Mouse (Mus musculus) lung, embryonic 14.5 days (tissue): ENCODE results near the gene Nrde2. TPM values are rescaled to one million over a fixed set of nuclear protein-coding genes. Genes with fewer than 3 reads are reported as not detected.

ENCODE experiments used
- ATAC-seq: fragments of 200-750 bp; cut with Nextera tagmentation; 2 replicates; pipeline ENCODE4 v1.8.0; 2017; ENCODE audit warnings: mild to moderate bottlenecking, moderate TSS enrichment, moderate library complexity; ENCODE audit not compliant: insufficient read depth
- DNase-seq: peaks from one replicate; pipeline ENCODE4 v3.0.0-alpha.2; 2015
- H3K27ac ChIP-seq: fragments of 300-500 bp; sonication (generic); 2 replicates; pipeline ENCODE4 v1.5.1; 2014; ENCODE audit warnings: low read depth, mild to moderate bottlenecking, moderate library complexity
- H3K27me3 ChIP-seq: fragments of 300-500 bp; sonication (generic); 2 replicates; pipeline ENCODE4 v1.6.1; 2014; ENCODE audit warnings: low read length, control low read depth; ENCODE audit not compliant: insufficient read depth
- H3K36me3 ChIP-seq: fragments of 300-500 bp; sonication (generic); 2 replicates; pipeline ENCODE4 v1.6.1; 2014; ENCODE audit warnings: control low read depth; ENCODE audit not compliant: insufficient read depth
- H3K4me1 ChIP-seq: fragments of 300-500 bp; sonication (generic); 2 replicates; pipeline ENCODE4 v1.6.1; 2014; ENCODE audit warnings: antibody characterized with exemption, control low read depth; ENCODE audit not compliant: insufficient read depth
- H3K4me2 ChIP-seq: fragments of 300-500 bp; sonication (generic); 2 replicates; pipeline ENCODE4 v1.6.1; 2014; ENCODE audit warnings: mild to moderate bottlenecking
- H3K4me3 ChIP-seq: fragments of 300-500 bp; sonication (generic); 2 replicates; pipeline ENCODE4 v1.5.1; 2014; ENCODE audit warnings: low read depth, low read length
- H3K9ac ChIP-seq: fragments of 300-500 bp; sonication (generic); 2 replicates; pipeline ENCODE4 v1.6.1; 2014
- H3K9me3 ChIP-seq: fragments of 300-500 bp; sonication (generic); 2 replicates; pipeline ENCODE4 v1.6.1; 2016; ENCODE audit warnings: low read depth, low read length, control low read depth
- CTCF ChIP-seq: IDR thresholded peaks from 2 replicates; pipeline ENCODE4 v1.5.1; 2016; ENCODE audit warnings: antibody characterized with exemption, low read depth
- WGBS: fragments of 180-500 bp; shearing (Covaris S2); extraction: QIAGEN DNeasy Blood & Tissue Kit; methylation state at CpG from one replicate; pipeline ENCODE4 v1.1.7; 2014; 5-methylcytosine and 5-hydroxymethylcytosine counted together
- polyA plus RNA-seq: library from polyadenylated mRNA; unstranded; fragments of >200 nt; fragmentation: Nextera tagmentation; extraction: Ambion mirVana; gene quantifications from 2 replicates; pipeline ENCODE4 v1.2.1, GENCODE M21; 2014

Nrde2 gene
- polyA plus RNA-seq, result 14.5 and 16.7 TPM in 2 replicates

- Histone ChIP-seq H3K27ac (peak within 1 kb of the TSS; percentile 1; the same call in 1 of the 2 replicates), H3K9me3 (no peaks in the 10 kb centered on the region), H3K27me3 (no peaks in the 10 kb centered on the region), H3K4me2 (peak within 1 kb of the TSS; percentile 80), H3K4me3 (peak within 1 kb of the TSS; percentile 44), H3K36me3 (0 out of 2 replicates have a peak, but pooled peaks cover 10% of the 10 kb centered on the region), H3K9ac (peak within 1 kb of the TSS; percentile 56), H3K4me1 (no peaks in the 10 kb centered on the region)
- peak; percentile 96 for DNase-seq
- 0% methylated on average over 26 of the region's 26 CpGs for WGBS
- 0 out of 2 replicates have a peak, but pooled peaks have one; percentile 5 for TF ChIP-seq CTCF
- peak; percentile 99 for ATAC-seq
Measured at GRCm38 (mm10) chr12:100159261-100159975, at the start of gene Nrde2. TSS of gene Nrde2 (minus strand) at chr12:100159653.

GRCm38 (mm10) chr12:100206926-100207325, 47.5 kb upstream of the Nrde2 start:
- no peaks in the 10 kb centered on the region for H3K27me3 ChIP-seq
- WGBS, result 85% methylated on average over 5 of the region's 5 CpGs
- no peak for ATAC-seq
- TF ChIP-seq CTCF, result no peak
- H3K36me3 ChIP-seq, result peaks cover 79% of the 10 kb centered on the region
- 0 out of 2 replicates have a peak, but pooled peaks cover 4% of the 10 kb centered on the region for H3K4me1 ChIP-seq
- H3K4me2 ChIP-seq, result no peak overlapping the region
- H3K9me3 ChIP-seq, result no peaks in the 10 kb centered on the region
- H3K9ac ChIP-seq, result no peak overlapping the region
- DNase-seq, result no peak
- H3K4me3 ChIP-seq, result no peak overlapping the region
- no peak overlapping the region for H3K27ac ChIP-seq

GRCm38 (mm10) chr12:100206521-100206920, 47.1 kb upstream of the Nrde2 start:
- Histone ChIP-seq H3K27me3 (no peaks in the 10 kb centered on the region), H3K4me3 (no peak overlapping the region), H3K9me3 (no peaks in the 10 kb centered on the region), H3K27ac (no peak overlapping the region), H3K9ac (no peak overlapping the region), H3K4me2 (no peak overlapping the region), H3K36me3 (peaks cover 79% of the 10 kb centered on the region), H3K4me1 (0 out of 2 replicates have a peak, but pooled peaks cover 4% of the 10 kb centered on the region)
- 60% methylated on average over 3 of the region's 3 CpGs for WGBS
- DNase-seq (no peak), ATAC-seq (no peak)
- TF ChIP-seq CTCF, result no peak

GRCm38 (mm10) chr12:100205156-100205555, 45.7 kb upstream of the Nrde2 start:
- WGBS, result 91% methylated on average over 8 of the region's 8 CpGs
- Histone ChIP-seq H3K27ac (no peak overlapping the region), H3K4me2 (no peak overlapping the region), H3K9me3 (no peaks in the 10 kb centered on the region), H3K9ac (no peak overlapping the region), H3K27me3 (no peaks in the 10 kb centered on the region), H3K36me3 (peaks cover 79% of the 10 kb centered on the region), H3K4me3 (no peak overlapping the region), H3K4me1 (0 out of 2 replicates have a peak, but pooled peaks cover 4% of the 10 kb centered on the region)
- DNase-seq, result no peak
- TF ChIP-seq CTCF, result no peak
- no peak for ATAC-seq

GRCm38 (mm10) chr12:100203759-100204158, 44.3 kb upstream of the Nrde2 start:
- Histone ChIP-seq H3K36me3 (peaks cover 66% of the 10 kb centered on the region), H3K4me3 (no peak overlapping the region), H3K9ac (no peak overlapping the region), H3K9me3 (no peaks in the 10 kb centered on the region), H3K4me2 (no peak overlapping the region), H3K4me1 (0 out of 2 replicates have a peak, but pooled peaks cover 4% of the 10 kb centered on the region), H3K27me3 (no peaks in the 10 kb centered on the region), H3K27ac (no peak overlapping the region)
- 70% methylated on average over 3 of the region's 3 CpGs for WGBS
- ATAC-seq, result no peak
- TF ChIP-seq CTCF, result no peak
- DNase-seq, result peak; percentile 5

- WGBS, result 1% methylated on average over 13 of the region's 13 CpGs
- no peak overlapping the region for H3K9ac ChIP-seq
Measured at GRCm38 (mm10) chr12:100201838-100202237, 42.4 kb upstream of the Nrde2 start.

GRCm38 (mm10) chr12:100201363-100201711, 41.9 kb upstream of the Nrde2 start:
- H3K9me3 ChIP-seq, result no peaks in the 10 kb centered on the region
- H3K4me2 ChIP-seq, result peak overlapping the region; percentile 89
- DNase-seq (no peak), ATAC-seq (no peak)
- H3K9ac ChIP-seq, result peak overlapping the region; percentile 91; the same call in 1 of the 2 replicates
- H3K4me3 ChIP-seq, result peak overlapping the region; percentile 98
- 25% methylated on average over 4 of the region's 4 CpGs for WGBS
- H3K27ac ChIP-seq, result no peak overlapping the region
- no peaks in the 10 kb centered on the region for H3K27me3 ChIP-seq
- 0 out of 2 replicates have a peak, but pooled peaks cover 4% of the 10 kb centered on the region for H3K4me1 ChIP-seq
- peaks cover 41% of the 10 kb centered on the region for H3K36me3 ChIP-seq
- TF ChIP-seq CTCF, result no peak

More at GRCm38 (mm10) chr12:100201838-100202237, 42.4 kb upstream of the Nrde2 start:
- peak; percentile 100 for TF ChIP-seq CTCF
- Histone ChIP-seq H3K9me3 (no peaks in the 10 kb centered on the region), H3K36me3 (peaks cover 46% of the 10 kb centered on the region), H3K4me3 (peak overlapping the region; percentile 98), H3K27me3 (no peaks in the 10 kb centered on the region), H3K4me1 (0 out of 2 replicates have a peak, but pooled peaks cover 4% of the 10 kb centered on the region), H3K4me2 (peak overlapping the region; percentile 89), H3K27ac (no peak overlapping the region)
- DNase-seq (peak; percentile 100), ATAC-seq (0 out of 2 replicates have a peak, but pooled peaks have one; percentile 16)
